Mouse (Mus musculus) leukemia stem cell, adult 10-12 weeks (primary cell): ENCODE measurements around the gene Rnf111. TPM values are rescaled to one million over a fixed set of nuclear protein-coding genes. Genes with fewer than 3 reads are reported as not detected.

Experiments
- polyA plus RNA-seq: library from polyadenylated mRNA; stranded (reverse); fragments of >175 nt; gene quantifications from 2 replicates; pipeline ENCODE4 v1.2.3, GENCODE M21; 2012; ENCODE audit warnings: low replicate concordance

Gene Rnf111
- polyA plus RNA-seq, result 3.6 and 6.2 TPM in 2 replicates

GRCm38 (mm10) chr9:70503626-70504041 lies at the start of gene Rnf111:
Gene Rnf111 (minus strand): TSS chr9:70503725.

GRCm38 (mm10) chr9:70542305-70543041 lies 38.9 kb upstream of the Rnf111 start, which contains the start of gene Sltm:
Gene Sltm (plus strand): TSS chr9:70542754.

GRCm38 (mm10) chr9:70421257-70422056 lies 82.1 kb downstream of the Rnf111 start, which contains the start of gene Ccnb2:
Gene Ccnb2 (minus strand): TSS chr9:70421547.

Other genes with a start within 250 kb of the Rnf111 start
- 16.3 and 24.4 TPM in 2 replicates for gene Ccnb2, start 82.2 kb downstream of the Rnf111 start, polyA plus RNA-seq
- 8.3 and 16.5 TPM in 2 replicates for gene Sltm, start 39.0 kb upstream of the Rnf111 start, polyA plus RNA-seq
- gene Gm10642, start 152.5 kb upstream of the Rnf111 start, polyA plus RNA-seq, result 1.1 and 4.3 TPM in 2 replicates
- 14.7 and 32.1 TPM in 2 replicates for gene Mindy2, start 153.4 kb upstream of the Rnf111 start, polyA plus RNA-seq
- gene Adam10, start 175.3 kb upstream of the Rnf111 start, polyA plus RNA-seq, result 50.7 and 76.7 TPM in 2 replicates